Mouse (Mus musculus): ENCODE measurements around the gene Gm3424. TPM values are rescaled to one million over a fixed set of nuclear protein-coding genes. Genes with fewer than 3 reads are reported as not detected.
"Not testable (repeated sequence)": the region's sequence is repeated elsewhere in the genome, so short reads cannot be mapped to it uniquely, and the experiment has no call there.

Gene Gm3424
- polyA plus RNA-seq (2012; rRNA removed): not detected in 2 replicates

DNA sequence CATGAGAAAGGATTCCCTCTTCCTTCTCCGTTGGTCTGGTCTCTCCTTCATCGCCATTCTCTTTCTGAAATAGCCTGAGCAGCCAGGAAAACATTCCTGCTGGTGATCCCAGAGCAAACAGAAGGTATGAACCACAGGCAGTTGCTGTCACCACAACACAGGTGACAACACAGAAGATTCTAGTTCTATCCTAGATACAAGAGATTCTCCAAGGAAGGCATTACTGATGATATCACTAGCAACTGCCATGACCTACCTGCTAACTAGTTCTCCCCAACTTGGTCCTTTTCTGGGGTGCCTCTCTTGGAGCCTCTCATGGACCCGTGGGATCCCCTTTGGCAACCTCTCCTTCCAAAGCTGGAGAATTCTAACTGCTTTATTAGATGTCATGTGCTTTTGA lies at the start of gene Gm3424:
Gm3424 (minus strand) TSS at position 101 of the 400 bp plus-strand sequence.
- H3K27me3 ChIP-seq (ENCODE audit: control insufficient read depth, insufficient read depth, low read length); H3K36me3 ChIP-seq (ENCODE audit: control insufficient read depth, insufficient read depth, low read length); H3K4me1 ChIP-seq (ENCODE audit: control insufficient read depth, insufficient read depth, insufficient read length, low read length); H3K4me3 ChIP-seq (ENCODE audit: low read depth, low read length); H3K27ac ChIP-seq (ENCODE audit: insufficient read depth, low read depth, low read length): not testable (repeated sequence)
- no CpG with 5 or more reads among the region's 3 CpGs for WGBS

- not testable (repeated sequence) for H3K36me3 ChIP-seq (ENCODE audit: control insufficient read depth, insufficient read depth, low read length); H3K27me3 ChIP-seq (ENCODE audit: control insufficient read depth, insufficient read depth, low read length); H3K27ac ChIP-seq (ENCODE audit: insufficient read depth, low read depth, low read length); H3K4me1 ChIP-seq (ENCODE audit: control insufficient read depth, insufficient read depth, insufficient read length, low read length)
- peak overlapping the region; percentile 30 for H3K4me3 ChIP-seq (ENCODE audit: low read depth, low read length)
- under 1% methylated on average over 25 of the region's 28 CpGs for WGBS
These were observed 49.7 kb upstream of the Gm3424 start for GRCm38 (mm10) chr14:5879791-5880190.

- not testable (repeated sequence) for H3K36me3 ChIP-seq (ENCODE audit: control insufficient read depth, insufficient read depth, low read length); H3K4me3 ChIP-seq (ENCODE audit: low read depth, low read length); H3K27ac ChIP-seq (ENCODE audit: insufficient read depth, low read depth, low read length); H3K4me1 ChIP-seq (ENCODE audit: control insufficient read depth, insufficient read depth, insufficient read length, low read length); H3K27me3 ChIP-seq (ENCODE audit: control insufficient read depth, insufficient read depth, low read length)
- WGBS: 9% methylated on average over 7 of the region's 11 CpGs
These were observed 49.0 kb upstream of the Gm3424 start for GRCm38 (mm10) chr14:5879136-5879535.

- H3K4me3 ChIP-seq (ENCODE audit: low read depth, low read length); H3K36me3 ChIP-seq (ENCODE audit: control insufficient read depth, insufficient read depth, low read length); H3K4me1 ChIP-seq (ENCODE audit: control insufficient read depth, insufficient read depth, insufficient read length, low read length); H3K27ac ChIP-seq (ENCODE audit: insufficient read depth, low read depth, low read length); H3K27me3 ChIP-seq (ENCODE audit: control insufficient read depth, insufficient read depth, low read length): not testable (repeated sequence)
- 75% methylated on average over 3 of the region's 3 CpGs for whole genome bisulfite sequencing
These were observed 25.8 kb upstream of the Gm3424 start for GRCm38 (mm10) chr14:5855911-5856310.

DNA sequence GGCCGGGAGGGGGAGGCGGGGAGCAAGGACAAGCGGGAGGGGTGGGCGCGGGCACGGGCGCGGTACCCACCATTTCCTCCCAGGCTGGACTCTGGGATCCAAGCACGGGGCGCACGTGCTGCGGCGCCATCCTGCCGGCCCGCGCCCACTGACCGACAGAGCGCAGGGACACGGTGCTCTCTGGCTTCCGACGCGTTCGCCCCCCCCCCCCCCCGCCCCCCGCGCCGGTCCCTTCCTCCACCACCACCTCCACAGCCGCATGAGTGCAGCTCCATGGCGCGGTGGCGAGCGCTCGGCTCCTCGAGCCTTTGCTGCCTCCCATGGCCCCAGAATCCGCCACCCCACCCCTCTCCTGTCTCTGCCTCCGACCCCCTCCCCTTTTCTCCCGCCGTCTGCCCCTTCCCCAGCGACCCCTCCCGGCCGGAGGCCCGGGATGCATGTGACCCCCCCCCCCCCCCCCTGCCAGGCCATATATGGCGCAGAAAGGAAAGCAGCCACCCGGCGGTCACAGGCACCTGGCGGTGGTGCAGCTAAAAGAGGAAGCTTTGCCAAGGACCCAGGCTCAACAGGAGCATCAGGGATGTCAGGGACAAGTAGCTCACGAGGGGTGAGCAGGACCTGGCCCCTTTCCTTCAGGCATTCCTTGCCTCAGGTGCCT lies 17.3 kb downstream of the Gm3424 start:
- H3K4me3 ChIP-seq (ENCODE audit: low read depth, low read length); H3K27ac ChIP-seq (ENCODE audit: insufficient read depth, low read depth, low read length); H3K4me1 ChIP-seq (ENCODE audit: control insufficient read depth, insufficient read depth, insufficient read length, low read length); H3K27me3 ChIP-seq (ENCODE audit: control insufficient read depth, insufficient read depth, low read length); H3K36me3 ChIP-seq (ENCODE audit: control insufficient read depth, insufficient read depth, low read length): not testable (repeated sequence)
- WGBS: no CpG with 5 or more reads among the region's 47 CpGs

DNA sequence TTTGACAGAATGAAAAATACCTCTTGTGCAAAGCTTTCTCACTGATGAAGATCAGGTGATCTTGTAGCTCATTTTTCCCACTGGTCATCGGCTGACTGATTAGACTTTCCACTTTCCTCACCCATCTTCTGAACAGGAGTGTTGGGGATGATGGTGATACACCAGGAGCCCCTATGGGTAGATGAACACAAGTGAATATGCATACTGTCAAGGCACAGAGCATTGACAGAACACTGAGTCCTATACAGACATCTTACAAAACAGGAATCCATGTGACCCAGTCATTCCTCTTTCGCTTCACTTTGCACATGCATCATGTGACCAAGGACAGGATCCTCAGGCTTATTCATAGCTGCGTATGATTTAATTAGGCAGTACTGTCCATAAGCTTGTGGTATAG lies 22.2 kb downstream of the Gm3424 start, which contains the start of gene Gm3383:
Gm3383 (minus strand) TSS at position 101 of the 400 bp plus-strand sequence.
- not testable (repeated sequence) for H3K4me1 ChIP-seq (ENCODE audit: control insufficient read depth, insufficient read depth, insufficient read length, low read length); H3K36me3 ChIP-seq (ENCODE audit: control insufficient read depth, insufficient read depth, low read length); H3K27me3 ChIP-seq (ENCODE audit: control insufficient read depth, insufficient read depth, low read length); H3K4me3 ChIP-seq (ENCODE audit: low read depth, low read length); H3K27ac ChIP-seq (ENCODE audit: insufficient read depth, low read depth, low read length)
- WGBS: no CpG with 5 or more reads among the region's 3 CpGs

Other genes starting within 250 kb of the Gm3424 start
- not detected in 2 replicates for gene Gm8265, start 197.3 kb downstream of the Gm3424 start, polyA plus RNA-seq (2012; rRNA removed)
- not detected in 2 replicates for gene Gm9603, start 142.9 kb downstream of the Gm3424 start, polyA plus RNA-seq (2012; rRNA removed)
- gene Gm3373, start 88.8 kb downstream of the Gm3424 start, polyA plus RNA-seq (2012; rRNA removed): not detected in 2 replicates
- not detected in 2 replicates for gene Gm3383, start 22.3 kb downstream of the Gm3424 start, polyA plus RNA-seq (2012; rRNA removed)
- not detected in 2 replicates for gene Gm8237, start 50.1 kb upstream of the Gm3424 start, polyA plus RNA-seq (2012; rRNA removed)
- not detected in 2 replicates for gene Gm3248, start 131.4 kb upstream of the Gm3424 start, polyA plus RNA-seq (2012; rRNA removed)
- gene Gm3453, start 148.8 kb upstream of the Gm3424 start, polyA plus RNA-seq (2012; rRNA removed): not detected in 2 replicates
- not detected in 2 replicates for gene Gm6337, start 227.9 kb upstream of the Gm3424 start, polyA plus RNA-seq (2012; rRNA removed)